Mouse (Mus musculus) lung, adult 2 months (tissue): ENCODE results near the gene Arih2. TPM values are rescaled to one million over a fixed set of nuclear protein-coding genes. Genes with fewer than 3 reads are reported as not detected.

ENCODE experiments used
- DNase-seq: peaks from one replicate; pipeline ENCODE4 v3.0.0; 2022
- H3K4me1 ChIP-seq: fragments of 200-500 bp; 2 replicates; pipeline ENCODE4 v1.6.1; 2011; ENCODE audit warnings: low read length; ENCODE audit not compliant: control insufficient read depth, insufficient read depth
- H3K4me3 ChIP-seq: fragments of 200-500 bp; replicated peaks from 2 replicates; pipeline ENCODE3; 2011; ENCODE audit warnings: low read depth, mild to moderate bottlenecking, control low read depth, low read length; ENCODE audit errors: extremely low read depth
- CTCF ChIP-seq: fragments of 200-500 bp; IDR thresholded peaks from 2 replicates; pipeline ENCODE4 v1.5.1; 2011; ENCODE audit warnings: mild to moderate bottlenecking, low read length, control low read depth; ENCODE audit not compliant: insufficient read depth
- POLR2A ChIP-seq: fragments of 200-500 bp; IDR thresholded peaks from 2 replicates; pipeline ENCODE4 v1.6.1; 2011; ENCODE audit warnings: low read depth, mild to moderate bottlenecking, control low read depth, low read length, borderline replicate concordance; ENCODE audit errors: extremely low read depth
- WGBS: fragments of 180-500 bp; shearing (Covaris S2); methylation state at CpG from one replicate; pipeline ENCODE4 v1.1.7; 2018; 5-methylcytosine and 5-hydroxymethylcytosine counted together
- polyA plus RNA-seq: library from polyadenylated mRNA; depleted of rRNA; stranded (reverse); fragments of >200 nt; gene quantifications from 2 replicates; pipeline ENCODE4 v1.2.3, GENCODE M21; 2012; rRNA removed

Arih2 gene
- polyA plus RNA-seq, 1 experiment, result 35.4 TPM

GRCm38 (mm10) chr9:108566815-108567776, 82.1 kb downstream of the Arih2 start, which contains the start of gene Ndufaf3:
Ndufaf3 (minus strand) TSS chr9:108567434.
- peak; percentile 88 for TF ChIP-seq CTCF
- TF ChIP-seq POLR2A, result peak; percentile 98
- H3K4me1 ChIP-seq, result 0 out of 2 replicates have a peak, but pooled peaks cover 4% of the 10 kb centered on the region
- under 1% methylated on average over 73 of the region's 73 CpGs for WGBS
- peak within 1 kb of the TSS; percentile 97 for H3K4me3 ChIP-seq
- DNase-seq, result peak; percentile 95

- peaks cover 6% of the 10 kb centered on the region; the same call in 1 of the 2 replicates for H3K4me1 ChIP-seq
- 10% methylated on average over 35 of the region's 35 CpGs for WGBS
- H3K4me3 ChIP-seq, result peak overlapping the region; percentile 97
- no peak for TF ChIP-seq CTCF
- no peak for TF ChIP-seq POLR2A
- DNase-seq, result no peak
Measured at GRCm38 (mm10) chr9:108565881-108566814, 83.0 kb downstream of the Arih2 start.

- WGBS, result 69% methylated on average over 7 of the region's 7 CpGs
- DNase-seq, result no peak
- Histone ChIP-seq H3K4me3 (no peak overlapping the region), H3K4me1 (peaks cover 6% of the 10 kb centered on the region; the same call in 1 of the 2 replicates)
- TF ChIP-seq POLR2A (no peak), CTCF (no peak)
Measured at GRCm38 (mm10) chr9:108564131-108564530, 85.1 kb downstream of the Arih2 start.

GRCm38 (mm10) chr9:108563671-108564070, 85.5 kb downstream of the Arih2 start:
- 86% methylated on average over 8 of the region's 8 CpGs for WGBS
- no peak for DNase-seq
- Histone ChIP-seq H3K4me3 (no peak overlapping the region), H3K4me1 (peaks cover 6% of the 10 kb centered on the region; the same call in 1 of the 2 replicates)
- TF ChIP-seq CTCF (no peak), POLR2A (no peak)

- under 1% methylated on average over 53 of the region's 53 CpGs for WGBS
Measured at GRCm38 (mm10) chr9:108560227-108560841, 88.9 kb downstream of the Arih2 start, which contains the start of gene Impdh2. Impdh2 (plus strand) TSS chr9:108560286.

GRCm38 (mm10) chr9:108559169-108559568, 90.0 kb downstream of the Arih2 start:
- no peak overlapping the region for H3K4me3 ChIP-seq
- peaks cover 2% of the 10 kb centered on the region; the same call in 1 of the 2 replicates for H3K4me1 ChIP-seq
- 88% methylated on average over 4 of the region's 4 CpGs for whole genome bisulfite sequencing
- DNase-seq, result no peak
- TF ChIP-seq POLR2A, result no peak
- no peak for TF ChIP-seq CTCF

More at GRCm38 (mm10) chr9:108560227-108560841, 88.9 kb downstream of the Arih2 start, which contains the start of gene Impdh2:
- H3K4me3 ChIP-seq, result peak within 1 kb of the TSS; percentile 78
- TF ChIP-seq POLR2A, result peak; percentile 89; the same call in 1 of the 2 replicates
- no peak for TF ChIP-seq CTCF
- DNase-seq, result peak; percentile 95
- H3K4me1 ChIP-seq, result peaks cover 2% of the 10 kb centered on the region; the same call in 1 of the 2 replicates

Other genes with a start within 250 kb of the Arih2 start
- not detected in 2 replicates for gene Ccdc36, start 220.9 kb downstream of the Arih2 start, polyA plus RNA-seq
- not detected in 2 replicates for gene BC048562, start 212.9 kb downstream of the Arih2 start, polyA plus RNA-seq
- 26.8 and 27.2 TPM in 2 replicates for gene Ccdc71, start 188.9 kb downstream of the Arih2 start, polyA plus RNA-seq
- 108 and 109 TPM in 2 replicates for gene Klhdc8b, start 187.8 kb downstream of the Arih2 start, polyA plus RNA-seq
- gene Lamb2, start 169.7 kb downstream of the Arih2 start, polyA plus RNA-seq, result 189 and 231 TPM in 2 replicates
- gene Usp19, start 158.8 kb downstream of the Arih2 start, polyA plus RNA-seq, result 134 and 161 TPM in 2 replicates
- gene Qars, start 141.7 kb downstream of the Arih2 start, polyA plus RNA-seq, result 140 and 204 TPM in 2 replicates
- gene Qrich1, start 132.6 kb downstream of the Arih2 start, polyA plus RNA-seq, result 64.4 and 76.6 TPM in 2 replicates
- 63.3 and 66.6 TPM in 2 replicates for gene Impdh2, start 89.1 kb downstream of the Arih2 start, polyA plus RNA-seq
- gene Ndufaf3, start 82.0 kb downstream of the Arih2 start, polyA plus RNA-seq, result 45.5 and 46.3 TPM in 2 replicates
- gene Dalrd3, start 79.5 kb downstream of the Arih2 start, polyA plus RNA-seq, result 183 and 199 TPM in 2 replicates
- gene Wdr6, start 70.6 kb downstream of the Arih2 start, polyA plus RNA-seq, result 58.7 and 67.6 TPM in 2 replicates
- 19.6 and 22.4 TPM in 2 replicates for gene P4htm, start 51.7 kb downstream of the Arih2 start, polyA plus RNA-seq
- gene Slc25a20, start 12.7 kb upstream of the Arih2 start, polyA plus RNA-seq, result 22.3 and 24.4 TPM in 2 replicates
- gene Prkar2a, start 39.9 kb upstream of the Arih2 start, polyA plus RNA-seq, result 22.3 and 26.1 TPM in 2 replicates
- 66.1 and 69.4 TPM in 2 replicates for gene Ip6k2, start 134.4 kb upstream of the Arih2 start, polyA plus RNA-seq
- gene Nckipsd, start 159.0 kb upstream of the Arih2 start, polyA plus RNA-seq, result 34.1 and 42.9 TPM in 2 replicates
- gene Celsr3, start 176.9 kb upstream of the Arih2 start, polyA plus RNA-seq, result 0.71 and 0.73 TPM in 2 replicates
- gene Slc26a6, start 203.9 kb upstream of the Arih2 start, polyA plus RNA-seq, result 12.6 and 17.0 TPM in 2 replicates